Mouse (Mus musculus): ENCODE results near the gene Rnasel.
A peak's percentile ranks its signal among the peaks of the same experiment; 100 is the strongest.

Gene Rnasel

DNA sequence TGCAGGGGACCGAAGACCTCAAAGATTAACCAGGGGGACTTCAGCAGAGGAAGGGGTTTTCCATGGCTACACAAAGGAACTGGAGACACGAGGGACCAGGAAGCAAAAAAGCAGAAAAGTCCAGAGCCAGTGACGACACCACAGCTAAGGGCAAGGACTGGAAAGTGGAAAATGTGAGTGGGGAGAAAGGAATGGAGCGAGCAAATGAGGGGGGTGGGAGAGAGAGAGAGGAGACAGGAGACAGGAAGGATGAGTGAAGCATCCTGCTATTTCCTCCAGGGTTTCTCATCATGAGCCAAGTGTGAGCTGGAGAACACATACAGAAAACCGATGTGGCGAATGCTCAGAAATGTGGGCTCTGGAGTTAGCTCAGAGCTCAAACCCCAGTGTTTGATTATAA, 13.1 kb upstream of the Rnasel start:
- peak; percentile 41 for DNase-seq (ENCODE audit: low read depth, low spot score)

DNA sequence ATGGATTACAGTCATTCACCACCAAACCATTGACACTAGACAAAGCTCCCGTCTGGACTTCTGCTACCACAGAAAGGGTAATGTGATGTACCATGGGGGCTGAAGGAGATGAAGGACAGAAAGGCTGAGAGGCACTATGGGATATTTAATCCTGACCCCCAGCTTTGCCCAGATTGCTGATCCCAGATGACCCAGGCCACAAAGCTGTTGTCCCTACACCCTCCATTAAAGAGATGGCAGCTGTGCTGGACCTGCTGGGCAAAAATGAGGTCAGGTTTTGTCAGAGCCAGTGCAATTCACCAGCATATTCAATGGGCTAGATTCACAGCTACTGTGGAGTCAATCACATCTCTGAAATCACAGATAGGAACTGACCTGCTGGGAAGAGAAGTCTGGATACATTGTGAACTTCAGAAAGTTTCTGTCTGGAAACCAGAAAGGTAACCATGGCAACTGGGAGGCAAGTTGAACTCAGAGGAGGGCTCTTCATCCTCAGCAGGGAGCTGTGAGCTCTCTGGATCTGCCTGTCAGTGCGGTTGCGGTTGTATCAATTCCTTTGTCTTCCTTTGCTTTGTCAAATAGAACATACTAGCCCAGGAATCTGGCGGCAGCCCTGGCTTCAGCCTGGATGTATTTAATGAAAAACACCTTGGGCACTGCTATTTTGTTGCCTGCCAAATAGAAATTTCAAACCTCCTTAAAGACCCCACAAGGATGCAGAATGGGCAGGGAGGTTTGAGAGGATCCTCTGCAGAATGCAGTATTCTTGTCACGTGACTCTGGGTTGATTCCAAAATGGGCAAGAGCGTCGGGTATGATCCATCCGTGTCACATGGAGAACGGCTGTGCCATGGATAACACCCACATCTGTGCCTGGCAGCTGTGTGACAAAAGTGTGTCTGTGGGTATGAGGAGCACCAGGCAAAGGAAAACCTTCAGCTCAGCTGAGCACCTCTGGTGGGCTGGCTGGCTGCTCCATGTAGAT, 11.8 kb upstream of the Rnasel start:
- DNase-seq (ENCODE audit: low read depth, low spot score) = no peak

DNA sequence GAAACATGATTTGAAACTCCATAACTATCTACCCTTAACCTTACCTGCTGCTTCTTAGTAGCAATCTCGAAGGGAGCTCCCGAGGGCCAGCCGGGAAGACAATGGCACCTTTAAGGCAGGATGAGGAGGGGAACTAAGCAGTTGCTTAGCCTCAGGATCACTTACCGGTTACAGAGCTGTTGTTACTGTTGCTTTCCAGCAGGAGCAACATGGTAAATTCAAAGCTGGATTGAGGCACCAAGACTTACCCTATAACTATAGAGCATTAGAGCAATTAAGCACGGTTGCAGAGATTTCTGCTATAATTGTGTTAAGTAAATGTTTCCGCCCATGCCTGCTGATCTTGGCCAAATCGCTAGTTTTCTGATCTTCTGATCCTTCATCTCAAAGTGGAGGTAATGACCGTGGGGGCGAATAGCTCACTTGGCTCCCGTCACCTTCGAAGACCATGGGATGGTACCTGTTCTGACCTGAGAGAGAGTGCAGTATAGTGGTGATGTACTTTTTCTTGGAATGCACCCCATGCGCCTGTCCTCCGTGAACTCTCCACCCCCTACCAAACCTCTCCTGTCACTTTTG, 9.7 kb upstream of the Rnasel start:
- DNase-seq (ENCODE audit: low read depth, low spot score) = no peak

DNA sequence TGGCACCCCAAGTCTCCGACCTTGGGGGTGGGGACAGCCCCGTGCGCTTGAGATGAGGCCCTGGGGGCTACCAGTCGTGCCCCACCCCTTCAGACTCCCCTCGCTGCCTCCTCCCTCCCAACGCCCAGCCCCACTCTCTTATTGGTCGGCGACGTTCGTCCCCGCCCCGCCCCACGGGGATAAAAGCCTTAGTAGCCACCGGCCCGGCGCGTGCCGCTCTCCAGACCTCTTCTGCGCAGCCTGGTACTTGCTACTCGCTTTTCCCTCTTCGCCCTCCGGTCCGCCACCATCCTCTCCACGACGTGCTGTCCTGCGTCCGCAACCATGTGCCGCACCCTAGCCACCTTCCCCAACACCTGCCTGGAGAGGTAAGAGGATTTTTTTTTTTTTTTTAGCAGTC, 9.1 kb upstream of the Rnasel start, which contains the start of gene Rgs16:
Gene Rgs16 (plus strand): TSS at position 205 of the 400 bp plus-strand sequence.
- peak; percentile 69 for DNase-seq (ENCODE audit: low read depth, low spot score)

DNA sequence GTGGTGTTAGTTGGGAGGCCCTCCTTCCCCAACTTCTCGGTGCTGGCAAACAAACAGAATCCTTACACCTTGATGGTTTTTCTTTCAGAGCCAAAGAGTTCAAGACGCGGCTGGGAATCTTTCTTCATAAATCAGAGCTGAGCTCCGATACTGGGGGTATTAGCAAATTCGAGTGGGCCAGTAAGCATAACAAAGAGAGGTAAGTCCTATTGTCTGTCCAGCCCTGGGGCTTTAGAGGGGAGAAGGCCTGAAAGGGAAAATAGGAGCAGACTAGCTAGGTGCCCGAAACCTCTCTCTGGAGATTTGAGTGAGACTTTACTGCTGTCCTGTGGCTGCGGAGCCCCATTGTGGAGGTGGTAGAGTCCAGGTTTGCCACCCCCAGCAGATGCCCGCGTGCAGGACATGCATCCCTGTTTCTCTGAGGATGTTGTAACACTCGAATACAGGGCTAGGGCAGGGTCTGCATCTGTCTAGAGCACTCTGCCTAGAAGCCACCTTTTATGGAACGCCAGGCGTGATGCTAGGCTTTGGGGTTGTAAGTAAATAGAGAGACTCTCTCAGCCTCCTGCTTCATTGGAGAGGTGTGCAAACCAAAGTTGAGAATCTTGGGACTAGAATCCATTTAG, 8.3 kb upstream of the Rnasel start:
- peak; percentile 40 for DNase-seq (ENCODE audit: low read depth, low spot score)

DNA sequence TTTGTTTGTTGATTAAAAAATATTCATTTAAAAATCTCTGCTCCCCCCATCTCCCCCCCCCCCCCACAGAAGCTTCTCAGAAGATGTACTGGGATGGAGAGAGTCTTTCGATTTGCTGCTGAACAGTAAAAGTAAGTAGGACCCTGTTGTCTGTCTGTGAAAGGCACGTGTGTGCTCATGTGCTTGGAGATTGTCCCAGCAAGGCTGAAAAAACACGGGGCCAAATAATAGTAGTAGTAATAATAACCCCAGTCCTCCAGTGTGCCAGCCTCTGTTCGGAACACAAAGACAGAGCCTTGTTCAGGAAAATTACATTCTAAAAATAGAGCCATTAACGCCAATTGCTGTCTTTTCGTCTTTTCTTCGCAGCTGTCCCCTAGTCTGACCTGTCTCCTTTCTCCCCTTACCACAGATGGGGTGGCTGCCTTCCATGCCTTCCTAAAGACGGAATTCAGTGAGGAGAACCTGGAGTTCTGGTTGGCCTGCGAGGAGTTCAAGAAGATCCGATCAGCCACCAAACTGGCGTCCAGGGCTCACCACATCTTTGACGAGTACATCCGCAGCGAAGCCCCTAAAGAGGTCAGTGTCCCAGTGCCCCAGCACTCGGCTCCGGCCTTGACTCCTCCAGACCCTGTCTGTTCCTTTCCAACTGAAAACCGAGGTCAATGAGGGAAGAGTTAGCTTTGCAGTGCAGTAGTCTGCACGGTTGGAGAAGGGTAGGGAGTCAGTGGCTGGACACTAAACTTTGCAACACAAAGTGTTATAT, 7.5 kb upstream of the Rnasel start:
- peak; percentile 22 for DNase-seq (ENCODE audit: low read depth, low spot score)

DNA sequence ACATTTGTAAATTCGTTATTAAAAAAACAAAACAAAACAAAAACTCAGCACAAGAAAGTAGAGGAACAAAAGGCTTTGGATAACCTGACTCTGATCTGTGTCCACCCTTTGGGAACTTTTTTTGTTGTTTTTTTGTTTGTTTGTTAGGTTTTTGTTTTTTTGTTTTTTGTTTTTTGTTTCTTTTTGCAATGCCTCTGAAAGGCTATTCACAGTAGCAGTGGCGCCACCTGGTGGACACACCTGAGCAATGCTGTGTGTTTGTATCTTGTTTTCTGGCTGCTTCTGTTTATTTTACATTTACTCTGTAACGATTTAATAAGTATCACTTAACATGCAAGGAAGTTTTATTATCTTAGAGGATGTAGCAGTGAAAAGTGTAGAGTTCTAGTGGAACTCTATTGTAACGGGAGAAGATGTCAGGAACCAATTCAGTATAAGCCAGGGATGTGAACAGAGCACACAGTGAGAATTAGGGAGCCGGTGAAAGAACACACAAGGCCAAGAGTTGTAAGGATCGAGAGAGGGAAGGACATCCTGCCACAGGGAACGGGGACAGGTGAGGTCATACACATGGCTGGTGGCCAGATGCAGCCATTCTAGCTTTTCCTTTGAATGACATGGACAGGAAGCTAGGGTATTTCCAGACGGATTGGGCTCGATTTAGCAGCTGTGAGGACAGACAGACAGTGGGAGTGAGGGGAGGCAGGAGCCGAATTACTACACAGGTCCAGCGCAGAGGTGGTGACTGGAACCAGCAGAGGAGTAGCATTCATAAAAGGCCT, 6.7 kb upstream of the Rnasel start:
- DNase-seq (ENCODE audit: low read depth, low spot score) = peak; percentile 88

DNA sequence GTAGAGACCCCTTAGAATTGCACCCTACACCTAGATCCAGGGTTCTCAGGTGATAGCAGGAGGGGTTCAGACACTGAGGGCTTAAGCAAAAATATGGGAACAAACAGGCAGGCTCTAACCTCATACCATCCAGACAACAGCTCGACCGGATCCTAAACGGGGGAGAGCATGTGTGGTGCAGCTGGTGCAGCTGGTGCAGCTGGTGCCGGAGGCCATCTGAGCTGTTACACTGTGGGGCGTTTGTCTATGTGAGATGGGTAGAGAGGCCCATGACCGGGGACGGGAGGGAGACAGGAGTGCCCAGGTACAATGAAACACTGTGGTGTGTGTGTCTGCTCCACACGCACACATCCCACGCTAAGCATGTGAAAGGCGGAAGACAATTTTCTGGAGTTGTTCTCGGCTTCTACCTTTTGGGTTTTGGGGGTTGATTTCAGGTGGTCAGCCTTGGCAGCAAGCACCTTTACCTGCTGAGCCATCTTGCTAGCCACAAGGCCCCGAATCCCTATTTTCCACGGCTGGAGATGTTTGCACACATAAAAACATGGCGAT, 3.0 kb upstream of the Rnasel start:
- no peak for DNase-seq (ENCODE audit: low read depth, low spot score)

DNA sequence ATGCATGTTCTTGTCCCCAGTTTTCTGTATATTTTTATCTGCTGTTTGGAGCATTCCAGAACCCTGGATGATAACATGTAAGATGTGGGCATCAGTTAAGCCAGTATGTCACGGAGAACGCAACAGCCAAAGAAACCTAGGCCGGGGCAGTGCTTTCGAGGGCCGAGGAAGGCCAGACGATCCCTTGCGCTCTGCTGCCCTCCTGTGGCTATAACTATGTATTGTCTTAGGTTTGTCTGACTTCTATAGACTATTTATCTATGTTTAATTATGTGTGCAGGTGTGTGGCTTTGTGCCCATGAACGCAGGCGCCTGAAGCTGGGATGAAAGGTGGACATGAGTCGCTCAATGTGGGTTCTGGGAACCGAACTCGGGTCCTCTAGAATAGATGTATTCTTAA, 2.5 kb upstream of the Rnasel start:
- peak; percentile 84 for DNase-seq (ENCODE audit: low read depth, low spot score)

DNA sequence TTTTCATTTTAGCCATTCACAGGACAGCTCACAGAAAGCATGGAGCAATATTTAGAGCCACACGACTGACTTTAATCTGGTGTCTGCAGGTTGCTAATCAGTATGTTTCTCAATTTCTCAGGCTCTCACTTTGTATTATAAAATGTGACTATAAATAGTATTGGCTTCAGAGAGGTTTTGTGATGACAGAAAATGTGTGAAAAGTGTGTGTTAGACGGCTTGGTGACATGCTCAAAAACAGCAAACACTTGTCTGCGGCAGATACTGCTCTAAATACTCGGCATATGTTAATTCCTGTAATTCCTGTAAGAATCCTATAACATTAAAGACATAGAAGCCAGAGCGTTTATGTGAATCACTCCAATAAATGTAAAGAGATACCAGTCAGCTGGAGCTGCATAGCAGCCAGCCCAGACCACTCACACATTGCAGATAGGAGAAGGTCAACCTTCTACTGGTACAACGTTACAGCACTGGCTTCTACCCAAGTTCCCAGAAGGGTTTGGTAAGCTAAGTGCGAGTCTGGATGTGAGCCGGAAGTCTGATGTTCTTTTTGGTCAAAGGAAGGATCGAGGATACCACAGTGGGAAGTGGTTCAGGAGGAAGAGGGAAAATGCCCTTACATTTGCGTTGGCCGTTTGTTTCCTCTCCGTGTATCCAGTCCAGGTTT, 1.2 kb upstream of the Rnasel start:
- no peak for DNase-seq (ENCODE audit: low read depth, low spot score)

DNA sequence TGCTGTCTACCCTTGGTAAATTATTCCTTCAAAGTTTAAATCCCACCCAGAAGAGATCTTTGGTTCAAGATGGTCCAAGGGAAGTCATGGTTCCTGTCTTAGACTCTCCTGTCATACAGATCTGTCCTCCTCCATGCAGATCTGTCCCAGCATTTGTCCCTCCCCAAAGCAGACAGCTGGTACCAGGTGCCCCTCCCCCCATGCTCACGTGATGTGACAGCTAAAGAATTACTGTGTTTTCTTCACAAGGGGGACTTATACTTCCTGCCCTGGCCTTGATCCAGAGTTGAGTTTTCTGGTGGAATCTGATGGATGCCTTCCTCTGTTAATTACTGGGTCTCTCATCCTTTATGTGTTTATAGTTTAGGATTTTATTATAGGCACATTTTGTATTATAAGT, 677 bp upstream of the Rnasel start:
- peak; percentile 39 for DNase-seq (ENCODE audit: low read depth, low spot score)

DNA sequence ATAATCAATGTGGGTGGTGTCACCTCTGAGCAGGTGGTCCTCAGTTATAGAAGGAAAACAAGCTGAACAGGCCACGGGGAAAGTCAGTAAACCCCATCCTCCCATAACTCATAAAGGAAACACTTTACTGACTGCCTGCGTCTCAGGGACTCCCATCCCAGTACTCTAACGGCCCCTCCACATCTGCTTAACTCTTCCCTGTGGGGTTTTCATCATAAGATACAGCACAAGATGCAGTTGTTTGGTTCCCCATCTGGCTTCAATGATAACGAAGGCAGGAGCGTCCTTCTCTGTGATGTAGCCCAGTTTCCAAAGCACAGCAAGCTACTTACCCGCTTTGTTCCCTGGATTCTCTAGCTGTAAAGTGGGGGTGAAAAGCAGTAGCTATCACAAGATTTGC, 828 bp downstream of the Rnasel start:
- DNase-seq (ENCODE audit: low read depth, low spot score) = no peak

DNA sequence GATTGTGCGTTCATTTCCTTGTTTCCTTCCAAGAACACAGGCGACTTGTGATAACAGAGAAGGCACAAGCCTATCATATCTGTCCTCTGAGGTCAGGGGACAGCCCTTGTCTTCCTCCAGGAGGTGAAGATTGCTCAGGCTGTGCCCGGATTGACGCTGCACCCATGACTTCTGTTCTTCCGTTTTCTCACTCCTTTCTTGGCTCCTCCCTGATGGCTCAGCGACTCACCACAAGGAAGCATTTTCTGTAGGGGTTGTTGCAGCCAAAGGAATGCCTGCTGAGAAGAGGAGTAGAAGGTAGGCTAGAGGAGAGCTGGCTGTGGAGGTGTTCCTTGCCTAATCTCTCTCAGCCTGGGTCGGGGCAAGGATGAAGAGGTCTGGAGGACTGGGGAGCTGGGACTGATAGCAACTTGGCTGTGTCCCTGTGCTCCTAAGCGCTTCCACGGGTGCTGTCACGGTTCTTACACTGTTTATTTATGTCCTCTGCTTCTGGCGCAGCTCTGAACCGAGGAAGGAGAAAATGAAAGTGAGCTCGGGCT, 2.6 kb downstream of the Rnasel start:
- peak; percentile 81 for DNase-seq (ENCODE audit: low read depth, low spot score)

DNA sequence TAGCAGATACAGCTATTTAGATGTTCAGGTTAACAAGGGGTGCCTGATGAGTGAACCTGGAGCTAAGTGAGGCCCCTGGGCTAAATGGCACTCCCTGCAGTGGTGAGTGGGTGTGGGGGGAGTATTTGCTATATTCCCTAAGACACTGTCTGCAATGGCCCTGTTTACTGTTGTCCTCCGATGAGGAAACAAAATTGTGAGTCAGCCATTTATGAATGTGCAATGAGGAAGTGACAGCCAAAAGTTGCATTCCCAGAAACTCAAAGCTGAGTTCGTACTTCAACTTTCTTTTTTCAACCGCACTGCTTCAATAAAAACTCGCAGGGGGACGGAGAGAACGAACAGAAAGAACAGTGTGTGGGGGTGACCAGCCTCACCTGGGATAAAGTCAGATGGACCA, 3.3 kb downstream of the Rnasel start:
- DNase-seq (ENCODE audit: low read depth, low spot score) = peak; percentile 29

DNA sequence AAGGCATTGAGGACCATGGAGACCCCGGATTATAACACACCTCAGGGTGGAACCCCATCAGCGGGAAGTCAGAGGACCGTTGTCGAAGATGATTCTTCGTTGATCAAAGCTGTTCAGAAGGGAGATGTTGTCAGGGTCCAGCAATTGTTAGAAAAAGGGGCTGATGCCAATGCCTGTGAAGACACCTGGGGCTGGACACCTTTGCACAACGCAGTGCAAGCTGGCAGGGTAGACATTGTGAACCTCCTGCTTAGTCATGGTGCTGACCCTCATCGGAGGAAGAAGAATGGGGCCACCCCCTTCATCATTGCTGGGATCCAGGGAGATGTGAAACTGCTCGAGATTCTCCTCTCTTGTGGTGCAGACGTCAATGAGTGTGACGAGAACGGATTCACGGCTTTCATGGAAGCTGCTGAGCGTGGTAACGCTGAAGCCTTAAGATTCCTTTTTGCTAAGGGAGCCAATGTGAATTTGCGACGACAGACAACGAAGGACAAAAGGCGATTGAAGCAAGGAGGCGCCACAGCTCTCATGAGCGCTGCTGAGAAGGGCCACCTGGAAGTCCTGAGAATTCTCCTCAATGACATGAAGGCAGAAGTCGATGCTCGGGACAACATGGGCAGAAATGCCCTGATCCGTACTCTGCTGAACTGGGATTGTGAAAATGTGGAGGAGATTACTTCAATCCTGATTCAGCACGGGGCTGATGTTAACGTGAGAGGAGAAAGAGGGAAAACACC, 4.7 kb downstream of the Rnasel start:
- no peak for DNase-seq (ENCODE audit: low read depth, low spot score)

DNA sequence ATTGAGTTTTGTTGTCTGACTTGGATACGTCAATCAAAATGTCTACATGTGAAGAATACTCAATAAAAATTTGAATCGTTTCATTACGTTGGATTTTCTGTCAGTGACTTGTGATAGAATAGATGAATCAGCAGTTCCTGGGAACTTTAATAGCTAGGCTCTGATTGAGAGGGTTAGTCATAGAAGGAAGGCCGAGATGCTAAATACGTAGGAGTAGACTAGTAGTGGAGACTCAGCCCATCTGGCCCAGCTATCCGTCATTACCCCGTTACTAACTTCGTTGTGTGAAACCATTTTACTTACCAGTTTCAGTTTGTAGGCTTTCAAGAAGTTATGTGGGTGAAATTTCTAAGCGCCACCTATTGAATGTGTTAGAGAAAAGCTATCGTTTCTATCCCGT, 14.9 kb downstream of the Rnasel start:
- DNase-seq (ENCODE audit: low read depth, low spot score) = no peak

DNA sequence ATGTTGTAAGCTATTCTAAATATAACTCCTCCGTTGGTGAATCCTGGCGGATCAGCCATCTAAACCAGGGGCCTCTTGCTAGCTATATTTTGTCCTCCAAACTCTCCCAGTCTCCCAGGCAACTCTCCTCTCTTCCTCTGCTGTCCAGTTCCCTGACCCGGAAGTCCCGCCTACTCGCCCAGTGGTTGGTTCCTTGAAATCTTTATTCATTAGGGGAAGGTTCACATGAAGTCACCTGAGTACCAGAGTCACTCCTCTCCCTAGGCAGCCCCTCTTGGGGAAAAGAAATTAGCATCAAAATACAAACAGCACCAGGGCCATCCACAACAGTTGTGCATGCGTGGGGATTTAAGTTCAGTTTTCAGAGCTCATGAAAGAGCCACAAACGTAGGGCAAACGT, 17.1 kb downstream of the Rnasel start:
- no peak for DNase-seq (ENCODE audit: low read depth, low spot score)

DNA sequence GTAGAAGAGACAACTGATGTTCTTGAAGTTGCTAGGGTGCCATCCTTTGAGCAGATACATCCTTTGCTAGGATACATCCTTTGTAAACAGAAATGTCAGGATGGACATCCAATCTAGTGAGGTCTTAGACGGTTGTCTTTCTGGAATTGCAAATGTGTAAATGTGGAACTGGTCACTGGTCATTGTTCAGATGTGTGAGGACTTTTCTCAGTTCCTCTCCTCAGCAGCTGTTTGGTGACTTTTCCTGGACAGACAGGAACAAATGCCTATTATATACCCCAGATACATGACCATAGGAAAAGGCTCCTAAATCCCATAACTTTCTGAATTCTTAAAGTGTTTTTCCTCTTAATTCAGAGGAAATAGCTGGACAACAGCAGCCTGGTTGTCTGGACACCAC, 18.1 kb downstream of the Rnasel start:
- DNase-seq (ENCODE audit: low read depth, low spot score) = no peak

DNA sequence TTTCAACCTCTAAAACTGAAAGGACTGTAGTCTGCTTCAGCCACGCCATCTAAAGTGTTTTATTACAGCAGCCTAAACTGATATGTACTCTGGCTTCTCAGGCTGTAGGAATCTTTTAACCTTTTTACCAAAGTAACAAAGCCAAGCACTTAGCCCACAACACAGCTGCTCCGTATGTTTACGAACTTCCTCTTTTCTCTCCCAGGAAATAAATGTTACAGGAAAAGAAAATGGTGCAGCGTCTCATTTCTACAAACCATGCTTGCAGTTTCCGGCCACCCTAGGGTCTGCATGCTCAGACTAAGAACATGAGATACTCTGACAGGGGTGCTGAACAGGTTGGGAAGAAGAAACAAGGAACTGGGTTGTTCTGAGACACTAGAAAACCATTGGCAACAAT, 19.2 kb downstream of the Rnasel start:
- no peak for DNase-seq (ENCODE audit: low read depth, low spot score)
